Mouse (Mus musculus) lung, postnatal 25 days (tissue): Measurements from ENCODE around the gene Nhp2.
"Not testable (repeated sequence)": the region's sequence is repeated elsewhere in the genome, so short reads cannot be mapped to it uniquely, and the experiment has no call there.

Experiments
- DNase-seq: peaks from one replicate; pipeline ENCODE4 v3.0.0; 2022; ENCODE audit warnings: low spot score

The Nhp2 gene

DNA sequence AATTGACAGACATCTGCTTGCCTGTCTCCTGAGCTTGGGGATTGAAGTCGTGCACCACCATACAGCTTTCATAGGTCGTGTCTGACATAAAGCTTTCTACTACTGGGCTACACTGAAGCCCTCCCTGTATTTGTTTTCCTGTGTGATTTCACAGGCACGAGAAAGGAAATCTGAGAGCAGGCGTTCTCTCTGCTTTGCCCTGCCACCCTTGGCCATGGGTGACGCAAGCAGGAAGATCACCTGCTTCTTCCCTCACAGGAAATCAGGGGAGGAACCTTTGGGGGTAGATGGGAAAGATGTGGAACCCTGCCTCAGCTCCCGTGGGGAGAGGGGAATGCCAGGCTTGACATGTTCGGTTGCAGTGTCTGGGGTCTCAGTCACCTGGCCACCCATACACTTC, 38.8 kb downstream of the Nhp2 start:
- DNase-seq = no peak

DNA sequence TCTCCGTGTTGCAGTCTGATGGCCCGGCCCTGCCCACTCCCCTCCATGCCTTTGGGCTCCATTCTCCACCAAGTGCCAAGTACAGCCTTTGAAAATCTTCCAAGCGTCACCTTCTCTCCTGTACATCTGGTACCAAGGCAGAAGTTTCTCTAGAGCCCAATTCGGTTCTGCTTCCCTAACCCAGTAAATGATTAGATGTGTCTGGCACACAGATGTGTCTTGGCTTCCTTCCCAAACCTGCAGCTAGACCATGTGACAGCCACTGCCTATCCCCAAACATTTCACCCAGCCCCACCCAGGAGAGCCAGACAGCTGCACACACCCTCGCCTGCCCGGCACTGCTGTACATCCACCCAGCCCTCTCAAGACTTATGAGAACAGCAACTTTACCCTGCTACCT, 39.2 kb downstream of the Nhp2 start:
- peak; percentile 52 for DNase-seq

DNA sequence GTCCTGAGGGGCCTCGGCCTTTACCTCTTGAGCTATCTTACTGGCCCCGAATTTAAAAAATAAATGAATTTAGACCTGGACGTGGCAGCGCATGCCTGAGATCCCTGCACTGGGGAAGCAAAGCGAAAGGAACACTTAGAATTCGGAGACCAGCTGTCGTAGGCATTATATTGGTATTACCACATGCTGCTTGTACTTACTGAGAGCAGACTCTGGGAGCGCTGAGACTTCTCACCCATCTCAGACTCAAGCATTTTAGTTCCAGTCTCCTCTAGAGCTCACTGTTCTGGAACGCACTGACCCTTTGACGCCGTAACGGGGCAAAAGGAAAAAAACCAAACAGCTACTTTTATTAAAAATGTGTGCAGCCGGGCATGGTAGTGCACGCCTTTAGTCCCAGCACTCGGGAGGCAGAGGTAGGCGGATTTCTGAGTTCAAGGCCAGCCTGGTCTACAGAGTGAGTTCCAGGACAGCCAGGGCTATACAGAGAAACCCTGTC, 42.4 kb downstream of the Nhp2 start:
- DNase-seq = no peak

DNA sequence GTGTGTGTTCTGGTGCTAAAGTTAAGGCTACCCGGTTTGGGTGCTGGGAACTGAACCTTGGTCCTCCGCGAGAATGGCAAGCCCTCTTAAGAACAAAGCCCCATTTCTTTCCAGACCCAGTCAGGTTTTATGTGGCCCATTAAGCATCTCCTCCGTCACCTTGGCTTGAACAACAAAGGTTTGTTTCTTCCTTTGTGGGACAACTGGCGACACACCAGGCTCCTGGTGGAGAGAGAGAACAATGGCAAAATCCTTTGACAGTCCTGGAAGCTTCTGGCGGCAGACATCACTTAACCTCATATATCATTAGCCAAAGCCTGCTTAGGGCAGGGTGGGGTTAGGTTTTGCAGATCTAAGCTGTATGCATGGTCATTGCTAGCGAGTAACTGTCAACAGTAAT, 43.1 kb downstream of the Nhp2 start:
- DNase-seq = no peak

DNA sequence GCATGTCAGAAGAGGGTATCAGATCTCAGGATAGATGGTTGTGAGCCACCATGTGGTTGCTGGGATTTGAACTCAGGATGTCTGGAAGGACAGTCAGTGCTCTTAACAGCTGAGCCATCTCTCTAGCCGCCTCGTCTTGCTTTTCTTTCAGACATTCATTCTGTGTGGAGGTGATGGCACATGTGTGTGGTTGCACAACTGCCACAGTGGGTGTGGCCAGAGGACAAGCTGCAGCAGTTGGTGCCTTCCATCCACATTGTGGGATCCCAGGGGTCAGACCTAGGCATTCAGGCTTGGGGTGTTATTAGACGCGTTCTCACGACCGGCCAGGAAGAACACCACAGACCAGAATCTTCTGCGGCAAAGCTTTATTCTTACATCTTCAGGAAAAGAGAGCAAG, 45.2 kb downstream of the Nhp2 start:
- not testable (repeated sequence) for DNase-seq

DNA sequence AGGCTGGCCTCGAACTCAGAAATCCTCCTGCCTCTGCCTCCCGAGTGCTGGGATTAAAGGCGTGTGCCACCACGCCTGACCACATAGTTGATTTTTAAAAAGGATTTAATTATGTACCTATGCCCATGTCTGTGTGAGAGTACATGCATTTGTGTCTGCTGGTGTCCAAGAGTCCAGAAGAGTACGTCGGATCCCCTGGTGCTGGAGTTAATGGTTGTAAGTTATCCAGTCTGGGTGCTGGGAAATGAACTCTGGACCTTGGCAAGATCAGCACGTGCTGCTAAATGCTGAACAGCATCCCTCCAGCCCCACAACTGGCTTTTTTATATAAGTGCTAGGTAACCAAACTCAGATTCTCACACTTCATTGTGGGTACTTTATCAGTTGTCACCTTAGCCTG, 51.3 kb downstream of the Nhp2 start:
- no peak for DNase-seq

DNA sequence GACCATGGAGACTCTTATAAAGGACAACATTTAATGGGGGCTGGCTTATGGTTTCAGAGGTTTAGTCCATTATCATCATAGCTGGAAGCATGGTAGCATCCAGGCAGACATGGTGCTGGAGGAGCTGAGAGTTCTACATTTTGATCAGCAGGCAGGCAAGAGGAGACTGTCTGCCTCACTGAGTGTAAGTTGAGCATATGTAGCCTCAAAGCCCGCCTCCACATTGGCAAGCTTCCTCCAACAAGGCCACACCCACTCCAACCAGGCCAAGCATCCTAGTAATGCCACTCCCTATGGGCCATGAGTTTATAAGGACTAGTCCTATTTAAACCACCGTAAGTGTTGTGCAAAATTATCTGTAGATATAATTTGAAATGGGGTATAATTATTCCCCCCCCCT, 51.8 kb downstream of the Nhp2 start:
- no peak for DNase-seq

DNA sequence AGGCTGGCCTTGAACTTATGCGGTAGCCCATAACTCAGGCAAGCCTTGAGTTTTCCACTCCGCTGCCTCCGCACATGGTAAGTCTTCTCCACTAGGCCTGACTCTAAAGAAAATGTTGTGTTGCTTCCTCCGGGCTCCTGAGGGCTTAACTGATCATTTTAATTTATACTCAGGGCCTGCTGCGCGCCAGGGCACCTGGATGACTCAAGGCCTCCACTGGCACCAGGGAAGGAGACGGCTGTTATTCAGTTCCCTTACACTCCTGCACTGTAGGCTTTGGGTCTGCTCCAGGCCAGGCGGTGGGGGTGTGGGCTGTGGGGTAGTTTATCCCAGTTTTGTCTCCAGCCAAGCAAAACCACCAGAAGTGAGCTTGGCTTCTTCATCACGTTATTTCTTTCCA, 53.8 kb downstream of the Nhp2 start:
- no peak for DNase-seq
